Mouse (Mus musculus) megakaryocyte, embryonic 14.5 days (primary cell): Measurements from ENCODE around the gene Ndrg4.

Source experiments
- FLI1 ChIP-seq: IDR thresholded peaks from 2 replicates; pipeline ENCODE4 v1.6.1; 2012; ENCODE audit warnings: low read length, inconsistent platforms, mixed read lengths
- GATA1 ChIP-seq: IDR thresholded peaks from 3 replicates; pipeline ENCODE4 v1.6.1; 2012; ENCODE audit warnings: mixed read lengths, low read length, inconsistent platforms, borderline replicate concordance

DNA sequence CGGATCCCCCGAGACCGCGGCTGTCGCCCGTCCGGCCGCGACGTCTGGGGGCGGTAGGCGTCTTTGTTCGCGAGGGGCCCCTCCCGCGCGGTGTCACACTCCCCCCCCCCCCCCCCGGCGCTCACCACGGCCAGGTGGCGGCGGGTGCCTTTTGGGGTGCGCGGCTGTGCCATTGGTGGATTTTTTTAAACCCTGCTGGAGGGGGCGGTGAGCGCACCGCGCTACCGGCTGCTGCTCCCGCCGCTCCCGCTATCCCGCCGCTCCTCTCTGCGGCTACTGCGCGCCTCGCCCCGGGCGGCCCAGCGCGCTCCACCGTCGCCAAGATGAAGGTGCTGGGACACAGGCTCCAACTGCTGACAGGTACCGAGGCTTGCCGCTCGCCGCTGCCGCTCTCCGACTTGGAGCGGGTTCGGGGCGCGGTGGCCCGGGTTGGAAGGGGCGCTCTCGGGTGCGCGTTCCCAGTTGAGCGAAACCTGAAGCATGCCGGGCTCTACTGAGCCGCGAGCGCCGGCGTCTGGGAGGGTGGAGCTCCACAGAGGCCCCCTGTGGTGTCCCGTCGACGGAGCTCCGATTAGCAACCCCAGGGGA, 1.3 kb downstream of the Ndrg4 start:
- TF ChIP-seq FLI1: no peak
- TF ChIP-seq GATA1: no peak
